Mouse (Mus musculus) G1E-ER4 (cell line): ENCODE results near the gene Sdc4. TPM values are rescaled to one million over a fixed set of nuclear protein-coding genes. Genes with fewer than 3 reads are reported as not detected.

Experiments used
- GATA1 ChIP-seq: IDR thresholded peaks from one replicate; pipeline ENCODE4 v1.8.0; 2012; ENCODE audit warnings: low read length, inconsistent platforms
- polyA plus RNA-seq: library from polyadenylated mRNA; stranded (reverse); fragments of >175 nt; gene quantifications from 2 replicates; pipeline ENCODE4 v1.2.3, GENCODE M21; 2012

Sdc4 gene
- polyA plus RNA-seq, 1 experiment, result not detected

DNA sequence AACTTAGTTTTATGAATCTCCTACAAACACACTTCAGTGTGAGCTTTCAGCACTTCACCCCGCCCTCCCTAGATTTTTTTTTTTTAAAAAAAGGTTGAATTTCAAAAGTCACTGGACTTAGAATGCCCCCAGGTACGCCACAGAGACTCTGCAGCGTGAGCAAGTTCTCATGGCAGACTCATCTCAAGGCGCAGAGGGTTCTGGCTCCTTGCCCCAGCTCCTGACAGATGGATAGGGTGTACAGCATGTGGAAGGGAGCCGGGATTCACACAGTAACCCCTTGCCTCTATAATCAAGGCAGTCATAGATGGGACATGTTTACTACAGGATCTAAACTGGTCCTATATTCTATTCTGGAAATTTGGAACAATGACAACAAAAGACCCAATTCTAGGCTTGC, 18.3 kb downstream of the Sdc4 start:
- TF ChIP-seq GATA1, result no peak

DNA sequence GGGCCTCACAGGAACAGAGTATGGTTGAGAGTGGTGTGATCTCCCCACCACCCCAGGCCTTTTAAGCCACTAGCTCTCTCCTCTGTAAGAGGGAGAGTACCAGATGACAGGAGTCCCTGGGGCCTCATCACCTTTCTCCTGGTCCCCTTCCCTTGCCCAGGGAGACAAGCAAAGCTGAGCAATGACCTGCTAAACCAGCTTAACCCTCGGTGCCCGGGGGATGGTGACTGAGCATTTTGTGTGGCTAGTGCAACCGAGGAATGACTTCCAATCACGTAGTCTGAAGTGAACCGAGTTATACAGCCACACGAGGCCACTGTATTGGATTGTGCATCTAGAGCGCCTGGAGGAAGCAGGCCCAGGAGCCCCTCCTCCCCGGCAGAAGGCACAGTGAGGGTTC, 19.3 kb downstream of the Sdc4 start:
- no peak for TF ChIP-seq GATA1

DNA sequence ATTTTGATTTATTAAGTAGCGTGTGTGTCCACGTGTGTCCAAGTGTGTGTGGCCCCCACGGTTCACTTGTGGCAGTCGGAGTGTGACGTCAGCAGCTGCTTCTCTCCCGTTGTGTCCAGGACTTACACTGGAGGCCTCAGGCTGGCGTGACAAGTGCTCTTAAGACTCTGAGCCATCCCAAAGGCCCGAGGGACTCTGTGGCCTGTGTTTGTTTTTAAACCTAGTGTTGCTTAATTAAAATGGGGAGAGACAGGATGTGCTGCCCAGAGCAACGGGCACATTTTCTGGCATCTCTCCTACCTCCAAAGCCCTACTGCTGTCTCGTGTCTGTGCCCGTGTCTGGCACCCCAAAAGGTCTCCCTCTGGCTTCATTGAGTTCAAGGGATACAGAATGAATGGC, 20.2 kb downstream of the Sdc4 start:
- TF ChIP-seq GATA1, result no peak

DNA sequence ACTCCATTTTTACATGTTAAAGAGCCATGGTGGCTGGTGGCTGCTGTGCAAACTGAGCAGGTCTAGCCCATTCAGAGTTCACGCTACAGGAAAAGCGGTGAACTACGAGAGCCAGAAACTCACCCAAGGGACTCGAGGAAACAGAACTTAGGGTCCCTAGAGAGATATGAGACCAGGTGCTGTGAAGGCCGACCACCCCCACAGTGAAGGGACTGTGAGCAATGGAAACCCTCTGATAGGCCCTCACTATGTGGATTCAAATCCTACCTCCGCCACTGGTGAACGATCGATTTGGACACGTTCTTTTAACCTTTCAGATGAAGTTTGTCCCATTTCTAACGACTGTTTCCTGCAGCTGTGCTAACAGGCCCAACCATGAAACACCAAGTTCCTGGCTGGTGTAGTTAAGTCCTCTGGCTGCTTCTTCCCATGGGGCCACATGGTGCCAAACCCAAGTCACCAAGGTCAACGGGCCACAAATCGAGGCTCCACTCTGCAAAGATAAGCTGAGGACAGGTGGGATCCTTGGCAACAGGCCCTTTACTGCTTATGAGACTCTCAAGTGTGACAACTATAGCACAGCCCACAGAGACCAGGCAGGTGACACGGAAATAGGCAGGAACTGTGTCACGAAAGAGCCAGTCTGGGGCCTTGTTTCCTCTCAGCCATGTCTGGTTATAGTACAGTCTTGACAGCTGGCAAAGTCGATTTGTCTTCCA, 20.9 kb downstream of the Sdc4 start:
- TF ChIP-seq GATA1, result no peak

DNA sequence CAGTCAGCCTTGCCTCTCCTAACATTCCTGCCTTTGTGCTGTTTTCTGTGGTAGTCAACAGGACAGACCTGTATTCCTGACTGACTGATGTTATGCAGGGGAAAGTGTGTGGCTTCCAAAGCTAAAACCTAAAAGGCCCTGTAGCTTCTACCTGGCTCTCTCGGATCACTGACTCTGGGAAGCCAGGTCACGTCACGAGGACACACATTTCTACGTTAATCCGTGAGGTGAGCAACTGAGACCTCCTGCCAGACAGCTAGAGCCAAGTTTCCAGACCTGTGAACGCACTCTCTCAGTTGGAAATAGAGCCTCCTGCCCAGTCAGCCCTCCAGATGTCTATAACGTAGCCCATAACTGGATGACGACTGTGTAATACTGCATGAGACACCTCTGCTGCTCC, 21.7 kb downstream of the Sdc4 start:
- TF ChIP-seq GATA1, result no peak

DNA sequence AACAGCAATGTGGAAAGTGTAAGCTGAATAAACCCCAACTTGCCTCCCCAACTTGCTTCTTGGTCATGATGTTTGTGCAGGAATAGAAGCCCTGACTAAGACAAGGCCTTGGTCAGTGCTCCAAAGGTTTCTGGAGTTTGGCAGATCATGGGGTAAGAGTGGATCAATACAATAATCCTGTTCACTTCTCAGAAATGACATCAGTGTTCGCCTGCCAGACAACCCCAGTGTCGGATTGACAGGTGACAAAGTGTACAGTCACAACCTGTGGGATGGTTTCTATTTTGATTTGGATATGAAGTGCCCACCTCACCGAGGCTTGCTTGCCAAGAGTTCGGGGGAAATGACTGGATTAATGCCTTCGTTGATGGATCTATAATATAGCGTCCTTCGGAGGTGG, 22.4 kb downstream of the Sdc4 start:
- no peak for TF ChIP-seq GATA1

DNA sequence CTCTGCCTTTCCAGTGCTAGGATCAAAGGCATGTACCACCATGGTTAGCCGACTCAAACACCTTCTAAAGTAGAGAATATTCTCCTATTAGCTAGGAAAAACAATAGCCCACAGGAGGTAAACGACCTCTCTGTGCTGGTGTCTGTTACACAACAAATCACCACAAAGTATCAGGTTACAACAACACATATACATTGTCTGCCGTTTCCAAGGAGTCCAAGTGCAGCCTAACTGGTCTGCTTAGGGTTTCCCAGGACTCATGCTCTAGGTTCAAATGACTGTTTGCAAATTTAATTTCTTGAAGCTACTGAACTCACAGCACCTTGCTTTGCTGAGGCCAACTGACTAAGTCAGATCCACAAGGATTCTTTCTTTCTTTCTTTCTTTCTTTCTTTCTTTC, 24.2 kb downstream of the Sdc4 start:
- TF ChIP-seq GATA1, result no peak

DNA sequence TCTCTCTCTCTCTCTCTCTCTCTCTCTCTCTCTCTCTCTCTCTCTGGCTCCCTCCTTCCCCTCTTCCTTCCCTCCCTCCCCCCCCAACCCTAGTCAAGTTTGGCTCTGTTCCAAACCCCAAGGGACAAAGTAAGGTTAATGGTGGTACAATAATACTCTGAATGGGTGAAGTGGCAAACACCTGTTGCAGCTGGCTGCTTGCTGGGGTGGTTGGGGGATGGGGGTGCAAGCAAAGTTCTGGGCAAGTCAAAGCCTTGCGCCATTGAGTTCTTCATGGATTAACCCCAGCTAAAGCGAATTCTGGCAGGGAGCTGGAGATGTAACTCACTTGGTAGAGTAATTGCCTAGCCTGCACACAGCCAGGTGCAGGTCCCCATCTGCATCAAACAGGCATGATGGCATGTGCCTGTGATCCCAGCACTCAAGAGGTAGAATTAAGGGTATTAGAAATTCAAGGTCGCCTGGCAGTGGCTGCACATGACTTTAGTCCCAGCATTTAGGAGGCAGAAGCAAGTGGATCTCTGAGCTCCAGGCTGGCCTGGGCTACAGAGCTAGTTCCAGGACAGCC, 25.3 kb downstream of the Sdc4 start:
- no peak for TF ChIP-seq GATA1

DNA sequence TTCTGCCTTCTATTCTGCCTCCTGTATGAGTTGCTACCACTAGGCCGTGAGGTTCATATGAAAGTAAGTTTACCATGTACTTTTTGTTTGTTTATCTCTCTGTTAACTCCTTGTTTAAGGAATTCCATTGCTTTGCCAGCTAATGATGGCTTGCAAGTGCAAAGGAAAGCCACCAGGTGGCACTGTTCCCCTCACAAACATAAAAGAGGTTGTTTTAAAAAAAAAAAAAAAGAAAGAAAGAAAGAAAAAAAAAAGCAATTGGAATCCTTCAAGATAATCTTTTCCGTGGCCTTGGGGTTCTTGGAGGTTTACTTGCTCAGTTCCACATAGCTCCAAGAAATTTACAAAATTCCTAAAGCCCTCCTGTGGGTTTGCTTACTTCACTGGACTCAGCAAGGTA, 26.5 kb downstream of the Sdc4 start:
- TF ChIP-seq GATA1, result no peak

DNA sequence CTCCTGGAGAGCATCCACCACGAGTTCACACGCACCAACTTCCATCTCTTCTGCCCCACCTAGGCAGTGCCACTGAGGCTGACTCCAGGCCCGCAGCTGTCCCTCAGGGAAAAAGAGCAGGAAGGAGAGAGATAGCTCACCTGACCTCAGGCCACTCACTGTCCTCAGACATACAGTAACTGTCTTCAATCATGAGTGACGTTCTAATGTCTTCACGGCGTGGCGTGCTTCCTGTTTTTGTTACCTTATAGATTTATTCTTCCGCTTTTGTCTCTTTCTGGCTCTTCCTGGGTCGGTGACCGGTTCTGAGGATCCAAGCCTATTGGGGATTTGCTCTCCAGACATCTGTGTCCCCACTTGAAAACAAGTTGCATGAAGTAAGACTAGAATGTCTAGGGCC, 29.1 kb downstream of the Sdc4 start:
- no peak for TF ChIP-seq GATA1

DNA sequence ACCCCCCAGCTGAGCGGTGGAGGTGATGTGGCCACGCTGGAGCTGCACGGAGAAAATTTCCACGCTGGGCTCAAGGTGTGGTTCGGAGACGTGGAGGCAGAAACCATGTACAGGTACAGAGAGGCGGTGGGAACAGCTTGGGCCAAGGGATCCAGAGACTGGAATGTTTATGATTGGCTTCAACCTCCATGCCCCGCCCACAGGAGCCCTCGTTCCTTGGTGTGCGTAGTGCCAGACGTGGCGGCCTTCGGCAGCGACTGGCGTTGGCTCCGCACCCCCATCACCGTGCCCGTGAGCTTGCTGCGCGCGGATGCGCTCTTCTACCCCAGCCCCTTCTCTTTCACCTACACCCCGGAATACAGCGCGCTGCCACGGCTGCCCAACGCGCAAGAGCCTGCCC, 29.5 kb downstream of the Sdc4 start:
- TF ChIP-seq GATA1, result no peak

DNA sequence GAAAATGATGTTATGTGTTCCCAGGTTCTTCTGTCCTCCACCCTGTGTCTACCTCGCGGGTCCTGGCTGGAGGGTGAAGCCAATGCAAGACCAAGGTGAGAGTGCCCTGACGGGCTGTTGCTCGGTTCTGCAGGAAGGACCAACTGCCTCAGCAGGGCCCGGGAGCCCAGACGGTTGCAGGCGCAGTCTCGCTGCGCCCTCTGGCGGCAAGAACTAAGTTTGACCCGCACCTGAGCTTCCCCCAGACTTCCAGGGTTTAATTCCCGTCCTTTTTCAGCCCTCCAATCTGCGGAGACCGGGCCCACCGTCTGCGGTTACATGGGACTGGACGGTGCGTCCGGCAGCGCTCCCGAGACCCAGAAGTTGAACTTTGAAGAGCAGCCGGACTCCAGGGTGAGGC, 36.0 kb downstream of the Sdc4 start:
- no peak for TF ChIP-seq GATA1

DNA sequence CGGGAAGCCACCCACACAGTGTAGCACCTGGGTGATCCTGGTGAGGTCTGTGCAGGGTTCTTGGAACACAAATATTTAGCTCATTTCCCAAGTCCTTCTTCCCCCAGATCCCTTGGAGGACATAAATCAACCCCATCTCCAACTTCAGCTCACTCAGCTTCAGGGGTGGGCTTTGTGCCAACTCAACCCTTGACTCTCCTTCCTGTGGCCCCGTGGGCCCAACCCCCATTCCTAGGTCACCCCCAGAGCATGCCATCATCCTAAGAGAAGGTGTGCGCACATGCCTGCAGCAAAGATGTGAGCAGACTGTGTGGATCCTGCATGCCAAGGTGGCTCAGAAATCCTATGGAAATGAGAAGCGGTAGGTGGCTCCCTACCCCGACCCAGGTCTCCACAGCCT, 38.2 kb downstream of the Sdc4 start:
- no peak for TF ChIP-seq GATA1

DNA sequence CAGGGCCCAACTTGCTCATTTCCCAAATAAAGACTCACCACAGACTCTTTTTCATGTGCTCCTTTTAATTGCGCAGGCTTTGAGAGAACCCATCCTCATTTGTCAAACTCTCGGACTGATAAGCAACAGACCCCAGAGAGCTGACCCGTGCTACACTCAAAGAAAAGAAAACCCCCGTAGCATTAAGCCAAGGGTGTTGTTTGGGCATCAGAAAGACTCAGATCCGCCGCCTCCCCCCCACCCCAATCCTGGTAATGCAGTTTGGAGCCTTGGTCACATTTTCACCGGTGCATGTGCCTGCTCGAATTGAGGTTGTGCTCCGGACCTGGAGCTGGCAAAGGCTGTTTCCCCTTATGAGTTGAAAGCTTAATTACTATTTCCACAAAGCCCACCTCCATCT, 38.6 kb downstream of the Sdc4 start, which contains the start of gene Matn4:
Gene Matn4 (minus strand): TSS at position 101 of the 400 bp plus-strand sequence.
- TF ChIP-seq GATA1, result no peak

DNA sequence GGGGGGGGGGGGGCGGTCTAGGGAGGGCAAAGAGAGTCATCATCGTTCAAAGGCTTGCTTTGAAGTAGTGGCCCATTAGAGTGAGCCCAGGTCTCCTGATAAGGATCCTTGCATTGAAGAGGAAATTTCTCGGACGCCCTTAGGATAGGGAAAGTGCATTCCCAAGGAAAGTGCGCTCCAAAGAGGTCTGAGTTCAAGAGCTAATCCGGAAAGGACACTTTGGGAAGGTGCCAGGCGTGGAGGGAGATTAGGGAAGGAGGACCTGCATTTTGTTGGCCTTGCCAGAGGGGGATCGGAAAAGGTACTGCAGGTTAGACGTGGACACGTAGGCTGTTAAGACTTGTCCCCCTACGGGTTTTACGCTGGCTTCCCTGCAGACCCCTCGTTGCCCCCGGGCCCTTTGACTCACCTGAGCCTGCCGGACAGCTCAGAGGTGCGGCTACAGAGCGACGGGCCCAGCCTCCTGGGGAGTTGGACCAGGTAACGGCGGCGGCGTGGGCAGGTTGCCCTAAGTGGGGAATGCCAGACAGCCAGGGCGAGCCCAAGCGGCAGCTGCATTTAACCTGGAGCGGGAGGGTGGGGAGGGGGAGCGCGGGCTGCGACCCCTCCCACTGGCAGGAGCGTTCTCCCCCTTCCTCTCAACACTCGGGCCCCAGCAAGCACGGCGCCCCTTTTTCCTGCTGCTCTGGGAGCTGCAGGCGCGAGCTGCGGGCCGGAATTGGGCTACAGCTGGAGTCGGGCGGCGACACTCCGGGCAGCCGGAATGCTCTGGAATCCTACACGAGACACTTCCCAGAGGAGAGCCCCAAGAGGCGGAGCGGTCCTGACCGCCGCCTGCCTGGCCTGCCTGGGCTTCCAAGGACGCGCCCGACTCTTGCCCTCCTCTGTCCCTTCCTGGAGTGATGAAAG, 39.4 kb downstream of the Sdc4 start:
- no peak for TF ChIP-seq GATA1

DNA sequence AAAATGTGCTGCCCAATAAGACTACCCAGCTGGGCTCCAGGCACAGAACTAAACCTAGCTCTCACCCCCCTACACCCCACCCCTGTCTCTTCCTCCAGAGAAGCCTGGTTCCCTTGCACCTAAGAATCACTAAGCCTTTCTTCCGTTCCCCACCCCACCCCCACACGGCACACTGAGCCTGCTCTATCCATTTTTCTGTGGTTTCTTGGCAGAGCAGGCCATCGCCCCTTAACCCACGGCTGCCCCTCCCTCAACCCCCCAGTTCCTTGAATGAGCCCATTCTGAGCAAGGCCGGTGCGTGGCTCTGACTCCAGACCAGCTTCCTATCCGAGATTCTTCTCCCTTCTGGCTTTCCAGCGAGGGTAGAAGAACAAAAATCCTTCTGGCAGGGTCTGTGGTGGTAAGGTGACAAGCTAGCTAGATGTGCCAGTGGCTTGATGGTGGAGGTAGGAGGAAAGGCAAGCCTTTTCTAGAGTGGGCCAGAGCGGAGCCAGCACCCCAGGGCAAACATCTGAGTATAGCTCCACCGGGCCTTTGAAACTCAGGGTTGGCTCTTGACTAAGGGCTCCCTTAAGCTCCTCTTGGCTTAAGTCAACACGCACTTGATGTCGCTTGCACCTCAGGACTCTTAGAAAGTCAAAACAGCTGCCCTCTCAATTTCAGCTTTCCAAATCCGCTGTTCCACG, 40.1 kb downstream of the Sdc4 start:
- TF ChIP-seq GATA1, result no peak

DNA sequence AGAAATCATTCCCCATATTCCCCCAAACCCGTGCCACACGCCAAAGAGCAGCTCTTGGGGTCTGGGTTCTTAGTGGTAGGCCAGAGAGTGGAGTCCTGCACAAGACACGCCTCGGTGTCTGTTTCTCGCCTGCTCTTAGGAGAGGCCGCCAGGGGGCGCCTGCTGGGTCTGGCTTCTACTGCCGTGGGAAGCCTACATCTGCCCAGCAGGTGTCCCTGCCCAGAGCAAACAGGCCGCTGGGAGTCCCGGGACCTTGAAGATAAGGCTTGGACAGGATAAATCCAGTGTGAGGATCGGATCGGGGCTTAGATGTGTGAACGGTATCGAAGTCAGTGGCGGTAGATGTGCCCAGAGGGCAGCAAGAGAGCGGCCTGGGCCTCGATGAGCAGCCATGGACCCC, 40.8 kb downstream of the Sdc4 start, which contains the start of gene Rbpjl:
Gene Rbpjl (plus strand): TSS at position 236 of the 400 bp plus-strand sequence.
- TF ChIP-seq GATA1, result no peak
